ENCODE assay signal across 31 mouse cellular contexts in genomic region chr7:121955802-121956201, GRCm38 (mm10). TPM values are rescaled to one million over a fixed set of nuclear protein-coding genes. Genes with fewer than 3 reads are reported as not detected.
A peak's percentile ranks its signal among the peaks of the same experiment; 100 is the strongest.
DNase-seq lines count a peak whose midpoint lies in the region; ATAC-seq and TF ChIP-seq lines count a peak whose summit lies in the region.
"Had no signal": no experiment of that assay in that cellular context is flagged by ENCODE, and none has a peak within 500 bp of the region (broad histone marks: within the 10 kb centered on the region; RNA-seq: fewer than 3 reads in every experiment).

No protein-coding gene starts in this region.

- no peaks in the 10 kb centered on the region for H3K9me3 ChIP-seq in intestine, embryonic 16.5 days (ENCODE audit: control insufficient read depth, low read length)
- no peaks in the 10 kb centered on the region for H3K9me3 ChIP-seq in limb, embryonic 13.5 days
- H3K9me3 ChIP-seq in hindbrain, embryonic 13.5 days, result no peaks in the 10 kb centered on the region
- no peaks in the 10 kb centered on the region for H3K9me3 ChIP-seq in hindbrain, embryonic 12.5 days (replicated peaks)
- H3K9me3 ChIP-seq: embryonic facial prominence, embryonic 13.5 days; forebrain, embryonic 13.5 days had no signal

- H3K27me3 ChIP-seq in intestine, embryonic 16.5 days (replicated peaks; ENCODE audit: control insufficient read depth, insufficient read depth, low read length), result no peaks in the 10 kb centered on the region
- no peaks in the 10 kb centered on the region for H3K27me3 ChIP-seq in limb, embryonic 13.5 days
- H3K27me3 ChIP-seq in hindbrain, embryonic 13.5 days, result no peaks in the 10 kb centered on the region
- H3K27me3 ChIP-seq in hindbrain, embryonic 12.5 days, result no peaks in the 10 kb centered on the region
- H3K27me3 ChIP-seq: embryonic facial prominence, embryonic 13.5 days; forebrain, embryonic 13.5 days had no signal

- 0 out of 2 replicates have a peak, but pooled peaks cover 8% of the 10 kb centered on the region for H3K36me3 ChIP-seq in intestine, embryonic 16.5 days (ENCODE audit: control insufficient read depth, insufficient read depth, low read length)
- peaks cover 43% of the 10 kb centered on the region for H3K36me3 ChIP-seq in limb, embryonic 13.5 days
- peaks cover 36% of the 10 kb centered on the region for H3K36me3 ChIP-seq in hindbrain, embryonic 13.5 days
- H3K36me3 ChIP-seq in hindbrain, embryonic 12.5 days, result peaks cover 27% of the 10 kb centered on the region

- no peak overlapping the region for H3K4me2 ChIP-seq in intestine, embryonic 16.5 days (ENCODE audit: low read depth, low read length)
- H3K4me2 ChIP-seq in limb, embryonic 13.5 days (replicated peaks), result peak overlapping the region; percentile 31
- no peak overlapping the region for H3K4me2 ChIP-seq in hindbrain, embryonic 13.5 days
- H3K4me2 ChIP-seq in hindbrain, embryonic 12.5 days (replicated peaks), result no peak overlapping the region
- H3K4me2 ChIP-seq: embryonic facial prominence, embryonic 13.5 days; forebrain, embryonic 13.5 days; heart, embryonic 11.5 days; liver, embryonic 11.5 days had no signal

- H3K27ac ChIP-seq in intestine, embryonic 16.5 days (ENCODE audit: low read length), result no peak overlapping the region
- peak overlapping the region; percentile 67 for H3K27ac ChIP-seq in limb, embryonic 13.5 days
- H3K27ac ChIP-seq in hindbrain, embryonic 13.5 days, result no peak overlapping the region
- H3K27ac ChIP-seq in hindbrain, embryonic 12.5 days, result no peak overlapping the region
- H3K27ac ChIP-seq: embryonic facial prominence, embryonic 13.5 days; forebrain, embryonic 13.5 days; left cerebral cortex, adult 2 months; macrophage; stomach, postnatal 0 days had no signal

- DNase-seq in lung, postnatal 10 days, result peak; percentile 40
- DNase-seq in lung, adult 2 months, result no peak
- DNase-seq: adrenal gland, postnatal 14 days; cerebellum, adult 11-12 months; cerebellum, adult 9-11 months; embryo, embryonic 11 days; gastrocnemius, postnatal 36 days; heart, adult 18-20 months; kidney, adult 18-20 months; layer of hippocampus, adult 9-11 months; liver, postnatal 0 days; midbrain, embryonic 14.5 days; right cerebral cortex, postnatal 25 days; spleen, adult 18-20 months; thymus, adult 18-20 months; thymus, postnatal 25 days had no signal

- no peak overlapping the region for H3K4me3 ChIP-seq in lung, adult 2 months (replicated peaks; ENCODE audit: extremely low read depth, low read depth, low read length)
- H3K4me3 ChIP-seq in intestine, embryonic 16.5 days (ENCODE audit: low read length), result no peak overlapping the region
- no peak overlapping the region for H3K4me3 ChIP-seq in limb, embryonic 13.5 days
- no peak overlapping the region for H3K4me3 ChIP-seq in hindbrain, embryonic 13.5 days
- no peak overlapping the region for H3K4me3 ChIP-seq in hindbrain, embryonic 12.5 days
- H3K4me3 ChIP-seq: embryonic facial prominence, embryonic 13.5 days; forebrain, embryonic 13.5 days; left cerebral cortex, adult 2 months had no signal

- H3K9ac ChIP-seq in intestine, embryonic 16.5 days (ENCODE audit: low read depth, low read length), result no peak overlapping the region
- H3K9ac ChIP-seq in limb, embryonic 13.5 days, result peak overlapping the region; percentile 25
- no peak overlapping the region for H3K9ac ChIP-seq in hindbrain, embryonic 13.5 days
- no peak overlapping the region for H3K9ac ChIP-seq in hindbrain, embryonic 12.5 days
- H3K9ac ChIP-seq: embryonic facial prominence, embryonic 13.5 days; forebrain, embryonic 13.5 days; liver, postnatal 0 days had no signal

- 49% methylated on average over 12 of the region's 12 CpGs for WGBS in lung, adult 2 months
- 44% methylated on average over 12 of the region's 12 CpGs for WGBS in intestine, embryonic 16.5 days
- WGBS in limb, embryonic 13.5 days, result 7% methylated on average over 12 of the region's 12 CpGs
- WGBS in hindbrain, embryonic 13.5 days, result 84% methylated on average over 12 of the region's 12 CpGs
- 87% methylated on average over 12 of the region's 12 CpGs for WGBS in hindbrain, embryonic 12.5 days

- no peak for TF ChIP-seq POLR2A in lung, adult 2 months (IDR thresholded peaks at IDR 0.05; ENCODE audit: borderline replicate concordance, extremely low read depth, low read depth, low read length)

- no peak for TF ChIP-seq CTCF in lung, adult 2 months (IDR thresholded peaks at IDR 0.05; ENCODE audit: insufficient read depth, low read length)

- ATAC-seq in intestine, embryonic 16.5 days, result peak; percentile 46
- peak; percentile 72 for ATAC-seq in limb, embryonic 13.5 days (ENCODE audit: low FRiP score, low read depth)
- ATAC-seq in hindbrain, embryonic 13.5 days (ENCODE audit: low FRiP score), result no peak
- no peak for ATAC-seq in hindbrain, embryonic 12.5 days (ENCODE audit: low FRiP score)
- ATAC-seq in inflammation-experienced regulatory T-cells, adult 6 months, result no peak
- ATAC-seq: CD4-positive, CD25-positive, alpha-beta regulatory T cell, adult 4 months; forebrain, embryonic 13.5 days; hindbrain, embryonic 16.5 days; liver, postnatal 0 days; lung, postnatal 0 days had no signal

- no peaks in the 10 kb centered on the region for H3K4me1 ChIP-seq in lung, adult 2 months (ENCODE audit: control insufficient read depth, insufficient read depth, low read length)
- no peaks in the 10 kb centered on the region for H3K4me1 ChIP-seq in intestine, embryonic 16.5 days (ENCODE audit: control insufficient read depth, insufficient read depth, low read length)
- H3K4me1 ChIP-seq in limb, embryonic 13.5 days, result peaks cover 13% of the 10 kb centered on the region
- H3K4me1 ChIP-seq in hindbrain, embryonic 13.5 days (replicated peaks), result no peaks in the 10 kb centered on the region
- no peaks in the 10 kb centered on the region for H3K4me1 ChIP-seq in hindbrain, embryonic 12.5 days
- H3K4me1 ChIP-seq: embryonic facial prominence, embryonic 13.5 days; forebrain, embryonic 13.5 days had no signal

RNA-seq across cellular contexts. Expression of gene Cog7, which starts 25.7 kb away (rescaled TPM):
- polyA plus RNA-seq in lung, adult 2 months (2012; rRNA removed), result 25.6 and 29.7 TPM in 2 replicates
- polyA plus RNA-seq in intestine, embryonic 16.5 days (2015; fragmentation: Nextera tagmentation; extraction: Ambion mirVana), result 22.1 and 25.6 TPM in 2 replicates
- polyA plus RNA-seq in limb, embryonic 13.5 days (2015; fragmentation: Nextera tagmentation; extraction: Ambion mirVana), result 22.2 and 23.6 TPM in 2 replicates
- polyA plus RNA-seq in hindbrain, embryonic 13.5 days (2015; fragmentation: Nextera tagmentation; extraction: Ambion mirVana), result 22.5 and 23.0 TPM in 2 replicates
- 21.1 and 22.4 TPM in 2 replicates for polyA plus RNA-seq in hindbrain, embryonic 12.5 days (2016; fragmentation: Nextera tagmentation; extraction: Ambion mirVana)
- 1 to 10 TPM; 4.6 to 9.4 (median 8.5) TPM for polyA plus RNA-seq in inflammation-experienced regulatory T-cells, adult 6 months (2017; shearing (Covaris generic))

Comparison
In these comparisons a context has a peak if more than half of its experiments do, and no peak if none do; other contexts are left out.
1. ATAC-seq: peak in intestine, embryonic 16.5 days (single experiment) and limb, embryonic 13.5 days (single experiment); none in hindbrain, embryonic 13.5 days (single experiment), hindbrain, embryonic 12.5 days (single experiment) and inflammation-experienced regulatory T-cells, adult 6 months (single experiment).